Mouse (Mus musculus) E14TG2a.4 (cell line): ENCODE measurements around the gene Ranbp10.
"Not testable (repeated sequence)": the region's sequence is repeated elsewhere in the genome, so short reads cannot be mapped to it uniquely, and the experiment has no call there.

Source experiments
- H3K27me3 ChIP-seq: 2 replicates; pipeline ENCODE4 v1.6.1; 2014; ENCODE audit warnings: low read length, control low read depth; ENCODE audit not compliant: insufficient read depth
- H3K36me3 ChIP-seq: 2 replicates; pipeline ENCODE4 v1.6.1; 2014; ENCODE audit warnings: low read length, control low read depth; ENCODE audit not compliant: insufficient read depth
- H3K4me1 ChIP-seq: replicated peaks from 2 replicates; pipeline ENCODE4 v1.6.1; 2014; ENCODE audit warnings: low read depth, low read length, control low read depth
- H3K4me3 ChIP-seq: replicated peaks from 2 replicates; pipeline ENCODE4 v1.5.1; 2014; ENCODE audit warnings: mild to moderate bottlenecking, low read length
- H3K9me3 ChIP-seq: 2 replicates; pipeline ENCODE4 v1.6.1; 2014; ENCODE audit warnings: low read length, control low read depth
- CTCF ChIP-seq: conservative IDR thresholded peaks from 2 replicates; pipeline ENCODE4 v1.5.1; 2014; ENCODE audit warnings: low read length
- NANOG ChIP-seq: IDR thresholded peaks from 2 replicates; pipeline ENCODE4 v1.6.1; 2014; ENCODE audit warnings: borderline replicate concordance, low read length, mixed read lengths
- POU5F1 ChIP-seq: IDR thresholded peaks from 2 replicates; pipeline ENCODE4 v1.6.1; 2014; ENCODE audit warnings: low read length, borderline replicate concordance

Ranbp10 gene

GRCm38 (mm10) chr8:105850014-105850413 is 22.9 kb upstream of the Ranbp10 start:
- H3K9me3 ChIP-seq, result no peaks in the 10 kb centered on the region
- H3K4me3 ChIP-seq, result peak overlapping the region; percentile 97
- no peaks in the 10 kb centered on the region for H3K27me3 ChIP-seq
- no peak for TF ChIP-seq CTCF
- no peak for TF ChIP-seq NANOG
- no peak for TF ChIP-seq POU5F1
- H3K4me1 ChIP-seq, result peaks cover 62% of the 10 kb centered on the region
- H3K36me3 ChIP-seq, result peaks cover 50% of the 10 kb centered on the region

DNA sequence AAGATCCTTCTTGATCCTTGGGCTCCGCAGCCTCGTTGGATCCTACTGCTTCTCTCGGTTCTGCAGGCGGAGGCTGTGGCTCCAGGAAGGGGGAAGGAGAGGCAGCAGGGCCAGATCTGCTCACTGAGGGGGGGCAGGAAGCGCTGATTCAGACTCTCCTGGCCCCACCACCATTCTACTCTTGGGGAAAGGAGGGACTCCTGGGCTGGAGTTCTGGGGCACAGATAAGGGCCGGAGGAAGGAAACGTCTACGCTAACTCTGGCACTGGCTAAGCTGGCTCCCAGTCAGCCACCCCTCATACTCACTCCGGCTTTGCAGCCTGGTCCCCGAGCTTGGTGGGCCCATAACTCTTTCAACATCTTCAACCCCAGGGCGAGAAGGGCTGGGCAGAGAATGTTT is 19.5 kb upstream of the Ranbp10 start:
- TF ChIP-seq CTCF, result no peak
- TF ChIP-seq NANOG, result no peak
- no peak for TF ChIP-seq POU5F1
- H3K36me3 ChIP-seq, result peaks cover 81% of the 10 kb centered on the region
- no peak overlapping the region for H3K4me3 ChIP-seq
- H3K4me1 ChIP-seq, result peaks cover 42% of the 10 kb centered on the region
- H3K27me3 ChIP-seq, result no peaks in the 10 kb centered on the region
- H3K9me3 ChIP-seq, result no peaks in the 10 kb centered on the region

- H3K4me3 ChIP-seq, result no peak overlapping the region
- H3K36me3 ChIP-seq, result peaks cover 38% of the 10 kb centered on the region
- no peaks in the 10 kb centered on the region for H3K9me3 ChIP-seq
- 0 out of 2 replicates have a peak, but pooled peaks cover 4% of the 10 kb centered on the region for H3K4me1 ChIP-seq
- no peak for TF ChIP-seq POU5F1
- no peak for TF ChIP-seq CTCF
- no peak for TF ChIP-seq NANOG
- H3K27me3 ChIP-seq, result no peaks in the 10 kb centered on the region
These were observed 12.1 kb upstream of the Ranbp10 start for GRCm38 (mm10) chr8:105839209-105839608.

DNA sequence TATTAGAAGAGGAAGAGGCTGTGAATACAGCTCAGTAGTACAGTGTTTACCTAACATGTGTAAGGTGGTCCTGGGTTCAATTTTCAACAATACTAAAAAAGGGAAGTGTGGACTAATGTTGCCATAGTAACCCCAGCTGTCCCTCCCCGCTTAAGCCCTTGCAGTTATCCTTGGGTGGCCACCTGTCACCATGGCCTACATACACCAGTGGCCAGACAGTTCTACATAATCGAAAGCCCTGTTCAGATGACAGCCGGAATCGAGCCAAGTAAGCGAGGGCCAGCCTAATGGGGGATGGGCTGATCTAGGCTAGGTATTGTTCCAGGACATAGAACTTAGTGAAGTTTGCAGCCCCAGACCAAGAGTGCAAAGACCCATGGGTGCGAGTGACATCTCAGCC is 9.8 kb upstream of the Ranbp10 start:
- Histone ChIP-seq H3K4me3 (no peak overlapping the region), H3K9me3 (no peaks in the 10 kb centered on the region), H3K36me3 (peaks cover 19% of the 10 kb centered on the region), H3K27me3 (no peaks in the 10 kb centered on the region), H3K4me1 (0 out of 2 replicates have a peak, but pooled peaks cover 4% of the 10 kb centered on the region)
- TF ChIP-seq CTCF, result no peak
- TF ChIP-seq NANOG, result no peak
- TF ChIP-seq POU5F1, result no peak

GRCm38 (mm10) chr8:105835318-105835717 is 8.2 kb upstream of the Ranbp10 start:
- H3K36me3 ChIP-seq, result 0 out of 2 replicates have a peak, but pooled peaks cover 2% of the 10 kb centered on the region
- no peak for TF ChIP-seq NANOG
- TF ChIP-seq CTCF, result peak; percentile 66

DNA sequence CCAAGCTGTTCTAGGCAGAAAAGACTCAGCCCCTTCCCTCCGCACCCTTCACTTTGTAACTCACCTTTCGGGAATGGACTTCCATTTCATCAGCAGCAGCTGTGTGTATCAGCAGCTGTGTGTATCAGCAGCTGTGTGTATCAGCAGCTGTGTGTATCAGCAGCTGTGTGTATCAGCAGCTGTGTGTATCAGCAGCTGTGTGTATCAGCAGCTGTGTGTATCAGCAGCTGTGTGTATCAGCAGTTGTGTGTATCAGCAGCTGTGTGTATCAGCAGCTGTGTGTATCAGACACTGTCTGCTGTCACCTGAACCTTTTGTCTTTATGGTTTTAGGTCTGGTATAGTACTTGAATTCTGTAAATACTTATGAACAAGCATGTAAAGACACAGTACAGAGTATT is 6.6 kb upstream of the Ranbp10 start:
- H3K27me3 ChIP-seq, H3K36me3 ChIP-seq, H3K9me3 ChIP-seq, H3K4me1 ChIP-seq, H3K4me3 ChIP-seq: not testable (repeated sequence)

More at GRCm38 (mm10) chr8:105835318-105835717, 8.2 kb upstream of the Ranbp10 start:
- no peak overlapping the region for H3K4me3 ChIP-seq
- H3K27me3 ChIP-seq, result no peaks in the 10 kb centered on the region
- H3K9me3 ChIP-seq, result no peaks in the 10 kb centered on the region
- H3K4me1 ChIP-seq, result 0 out of 2 replicates have a peak, but pooled peaks cover 4% of the 10 kb centered on the region

GRCm38 (mm10) chr8:105826379-105826778 is 771 bp downstream of the Ranbp10 start:
- H3K36me3 ChIP-seq, result peaks cover 37% of the 10 kb centered on the region
- no peak for TF ChIP-seq NANOG
- no peak for TF ChIP-seq CTCF
- no peak for TF ChIP-seq POU5F1
- H3K9me3 ChIP-seq, result no peaks in the 10 kb centered on the region
- peak overlapping the region; percentile 99 for H3K4me3 ChIP-seq
- no peaks in the 10 kb centered on the region for H3K27me3 ChIP-seq
- peaks cover 29% of the 10 kb centered on the region for H3K4me1 ChIP-seq

- Histone ChIP-seq H3K4me3 (peak overlapping the region; percentile 99), H3K27me3 (no peaks in the 10 kb centered on the region), H3K4me1 (peaks cover 29% of the 10 kb centered on the region), H3K36me3 (peaks cover 46% of the 10 kb centered on the region), H3K9me3 (no peaks in the 10 kb centered on the region)
- TF ChIP-seq POU5F1 (no peak), CTCF (no peak), NANOG (no peak)
These were observed 1.6 kb downstream of the Ranbp10 start for GRCm38 (mm10) chr8:105825506-105825905.

- no peak overlapping the region for H3K4me3 ChIP-seq
- H3K4me1 ChIP-seq, result peaks cover 21% of the 10 kb centered on the region
- H3K36me3 ChIP-seq, result peaks cover 65% of the 10 kb centered on the region
- H3K9me3 ChIP-seq, result no peaks in the 10 kb centered on the region
- H3K27me3 ChIP-seq, result no peaks in the 10 kb centered on the region
- TF ChIP-seq POU5F1 (no peak), CTCF (no peak), NANOG (no peak)
These were observed 6.2 kb downstream of the Ranbp10 start for GRCm38 (mm10) chr8:105820925-105821324.
